Mouse (Mus musculus) gastrocnemius, adult 2 months (tissue): ENCODE results near the gene Gm44965. TPM values are rescaled to one million over a fixed set of nuclear protein-coding genes. Genes with fewer than 3 reads are reported as not detected.

Experiments
- DNase-seq: peaks from one replicate; pipeline ENCODE4 v3.0.0; 2022
- H3K27ac ChIP-seq: fragments of 200-600 bp; 2 replicates; pipeline ENCODE4 v1.8.1; 2022; ENCODE audit warnings: mild to moderate bottlenecking
- H3K4me3 ChIP-seq: fragments of 200-600 bp; 2 replicates; pipeline ENCODE4 v1.8.1; 2022; ENCODE audit warnings: mild to moderate bottlenecking, moderate library complexity
- CTCF ChIP-seq: fragments of 200-600 bp; IDR thresholded peaks from 2 replicates; pipeline ENCODE4 v1.8.1; 2022; ENCODE audit warnings: antibody characterized with exemption, mild to moderate bottlenecking, moderate library complexity
- intact Hi-C: fragments of 180-260 bp; cut with DNase I; formaldehyde crosslinking; loops from one replicate; pipeline ENCODE4 v1.15.1; 2025
- total RNA-seq, 2 experiments: library from RNA; stranded (reverse); gene quantifications; 2 replicates each; pipeline ENCODE4 v1.2.3; 2021

Gm44965 gene
- total RNA-seq, 2 experiments from 2014 or later: not detected

DNA sequence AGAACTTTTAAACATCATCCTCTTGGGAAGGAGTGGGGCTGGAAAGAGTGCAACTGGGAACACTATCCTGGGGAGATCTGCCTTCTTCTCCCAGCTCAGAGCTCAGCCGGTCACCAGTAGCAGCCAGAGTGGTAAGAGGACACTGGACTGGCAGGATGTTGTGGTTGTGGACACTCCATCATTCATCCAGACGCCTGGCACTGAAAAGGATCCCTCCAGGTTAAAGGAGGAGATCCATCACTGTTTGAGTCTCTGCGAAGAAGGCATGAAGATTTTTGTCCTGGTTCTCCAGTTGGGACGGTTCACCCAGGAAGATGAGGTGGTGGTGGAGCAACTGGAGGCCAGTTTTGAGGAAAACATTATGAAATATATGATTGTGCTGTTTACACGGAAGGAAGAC is 65.0 kb downstream of the Gm44965 start:
- no peak for TF ChIP-seq CTCF
- Histone ChIP-seq H3K4me3 (no peak overlapping the region), H3K27ac (no peak overlapping the region)
- DNase-seq: no peak
- intact Hi-C loops: no loop called here

DNA sequence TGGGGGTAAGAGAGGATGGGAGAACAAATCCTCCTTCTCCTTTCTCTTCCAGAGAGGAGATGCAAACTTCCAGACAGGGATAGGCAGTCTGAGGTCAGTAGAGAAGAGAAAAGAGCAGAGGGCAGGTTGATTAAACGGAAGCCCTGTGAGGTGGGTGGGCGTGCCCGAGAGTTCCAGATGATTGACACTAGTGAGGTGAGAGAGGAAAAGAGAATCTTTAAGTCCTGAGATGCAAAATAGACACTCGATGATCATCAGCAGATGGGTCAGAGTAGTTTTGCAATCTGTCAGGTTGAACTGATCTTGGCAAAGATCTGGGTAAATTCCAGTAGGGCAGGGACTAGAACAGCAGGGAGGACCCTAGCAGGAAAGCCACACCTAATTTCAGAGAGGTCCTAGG is 71.0 kb downstream of the Gm44965 start:
- TF ChIP-seq CTCF: no peak
- Histone ChIP-seq H3K4me3 (no peak overlapping the region), H3K27ac (no peak overlapping the region)
- DNase-seq: no peak
- intact Hi-C loops: no loop called here

DNA sequence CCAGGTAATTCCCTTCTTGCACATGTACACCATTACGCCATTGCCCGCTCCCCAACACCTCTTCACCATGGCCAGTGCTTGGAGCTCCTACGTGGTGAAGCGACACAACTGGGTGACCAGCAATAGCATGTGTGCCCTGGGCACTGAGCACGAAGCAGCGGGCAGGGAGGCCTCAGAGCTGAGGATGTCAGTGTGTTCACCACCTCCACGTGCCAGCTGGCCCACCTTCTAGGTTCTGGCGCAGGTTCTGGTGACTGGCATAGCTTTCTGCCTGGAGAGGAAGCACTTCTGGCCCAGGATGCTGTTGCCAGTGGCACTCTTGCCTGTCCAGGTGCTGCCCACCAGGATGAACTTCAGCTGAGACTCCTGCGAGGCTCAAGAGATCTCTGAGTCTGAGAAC is 71.7 kb downstream of the Gm44965 start:
- Histone ChIP-seq H3K4me3 (no peak overlapping the region), H3K27ac (no peak overlapping the region)
- DNase-seq: no peak
- no peak for TF ChIP-seq CTCF
- intact Hi-C loops: no loop called here

DNA sequence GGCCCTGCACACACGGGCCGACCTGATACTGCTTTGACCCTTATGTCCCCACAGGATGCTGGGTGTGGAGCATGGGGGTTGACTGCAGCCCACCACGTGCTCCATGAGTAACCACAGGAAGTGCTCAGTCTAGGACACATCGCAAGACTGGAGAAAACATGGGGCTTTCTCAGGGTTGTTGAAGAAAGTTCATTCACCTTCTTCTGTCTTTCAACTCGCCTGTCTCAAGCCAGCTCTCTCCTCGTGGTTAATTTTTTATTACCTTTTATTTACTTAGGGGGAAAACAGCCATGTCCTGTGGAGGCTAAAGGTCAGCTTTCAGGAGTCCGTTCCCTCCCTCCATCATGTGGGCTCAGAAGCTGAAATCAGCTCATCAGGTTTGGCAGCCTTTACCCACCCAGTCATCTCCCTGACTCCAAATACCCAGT is 72.4 kb downstream of the Gm44965 start:
- TF ChIP-seq CTCF: no peak
- H3K27ac ChIP-seq: no peak overlapping the region
- H3K4me3 ChIP-seq: no peak overlapping the region
- intact Hi-C loops: no loop called here
- DNase-seq: no peak

DNA sequence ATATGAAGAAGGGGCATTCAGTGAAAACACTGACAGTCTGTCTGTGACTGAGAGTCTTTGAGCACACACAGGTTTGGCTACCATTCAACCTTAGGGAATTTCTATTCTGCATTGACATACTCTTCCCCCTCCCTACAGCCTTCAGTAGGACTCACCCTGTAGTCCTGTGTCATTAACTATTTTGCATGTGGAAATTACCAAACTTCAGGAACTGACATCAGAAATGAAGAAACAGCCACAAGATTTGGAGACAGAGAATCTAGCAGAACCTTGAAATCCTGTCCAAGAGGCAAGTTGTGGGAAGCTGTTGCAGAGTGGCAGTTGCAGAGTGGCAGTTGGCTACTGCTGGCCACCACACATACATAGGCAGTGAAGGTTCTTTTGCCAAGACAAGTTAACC is 74.3 kb downstream of the Gm44965 start:
- intact Hi-C loops: no loop called here
- H3K4me3 ChIP-seq: no peak overlapping the region
- H3K27ac ChIP-seq: no peak overlapping the region
- DNase-seq: no peak
- TF ChIP-seq CTCF: no peak

Other genes starting within 250 kb of the Gm44965 start
- gene Krba1, start 198.4 kb upstream of the Gm44965 start, total RNA-seq: 10 to 100 TPM; 18.7 to 21.0 TPM
- 10 to 100 TPM; 45.4 to 52.3 TPM for gene Zfp467, start 148.1 kb upstream of the Gm44965 start, total RNA-seq
- under 1 TPM; 0.50 to 0.69 TPM for gene Sspo, start 145.7 kb upstream of the Gm44965 start, total RNA-seq
- 10 to 100 TPM; 48.3 to 53.7 TPM for gene Atp6v0e2, start 56.3 kb upstream of the Gm44965 start, total RNA-seq
- gene Lrrc61, start 39.1 kb upstream of the Gm44965 start, total RNA-seq: 10 to 100 TPM; 17.1 to 20.2 TPM
- gene Rarres2, start 21.2 kb upstream of the Gm44965 start, total RNA-seq: 10 to 100 TPM; 13.9 to 22.2 TPM
- gene Gm45021, start 4.3 kb upstream of the Gm44965 start, total RNA-seq: not detected
- gene Repin1, start 58 bp upstream of the Gm44965 start, total RNA-seq: 10 to 100 TPM; 27.8 to 33.5 TPM
- gene Zfp775, start 8.1 kb downstream of the Gm44965 start, total RNA-seq: 1 to 10 TPM; 8.0 to 10.0 TPM
- under 1 TPM; 0.38 to 0.50 TPM for gene AI854703, start 32.8 kb downstream of the Gm44965 start, total RNA-seq
- 1 to 10 TPM; 2.4 to 3.2 TPM for gene Gimap8, start 53.3 kb downstream of the Gm44965 start, total RNA-seq
- gene Gimap9, start 82.2 kb downstream of the Gm44965 start, total RNA-seq: 1 to 10 TPM; 1.1 to 1.2 TPM
- gene Gimap4, start 90.6 kb downstream of the Gm44965 start, total RNA-seq: 1 to 10 TPM; 3.6 to 5.5 TPM
- 10 to 100 TPM in 1 of 2 experiments, 1 to 10 TPM in 1; 8.4 to 13.8 TPM for gene Gimap6, start 114.3 kb downstream of the Gm44965 start, total RNA-seq
- gene Gm28053, start 124.7 kb downstream of the Gm44965 start, total RNA-seq: under 1 TPM in 1 of 2 experiments, not detected in 1; 0.84 TPM
- not detected for gene Gimap7, start 124.7 kb downstream of the Gm44965 start, total RNA-seq
- 1 to 10 TPM; 2.2 to 2.3 TPM for gene Gimap1, start 145.1 kb downstream of the Gm44965 start, total RNA-seq
- 1 to 10 TPM; 1.5 to 1.6 TPM for gene Gimap5, start 152.3 kb downstream of the Gm44965 start, total RNA-seq
- gene Gimap3, start 176.9 kb downstream of the Gm44965 start, total RNA-seq: not detected
- gene Tmem176a, start 247.0 kb downstream of the Gm44965 start, total RNA-seq: 1 to 10 TPM; 3.4 to 5.3 TPM
- gene Tmem176b, start 247.6 kb downstream of the Gm44965 start, total RNA-seq: 10 to 100 TPM; 11.4 to 12.9 TPM